Mouse (Mus musculus): ENCODE data around the gene Nit1.

DNA sequence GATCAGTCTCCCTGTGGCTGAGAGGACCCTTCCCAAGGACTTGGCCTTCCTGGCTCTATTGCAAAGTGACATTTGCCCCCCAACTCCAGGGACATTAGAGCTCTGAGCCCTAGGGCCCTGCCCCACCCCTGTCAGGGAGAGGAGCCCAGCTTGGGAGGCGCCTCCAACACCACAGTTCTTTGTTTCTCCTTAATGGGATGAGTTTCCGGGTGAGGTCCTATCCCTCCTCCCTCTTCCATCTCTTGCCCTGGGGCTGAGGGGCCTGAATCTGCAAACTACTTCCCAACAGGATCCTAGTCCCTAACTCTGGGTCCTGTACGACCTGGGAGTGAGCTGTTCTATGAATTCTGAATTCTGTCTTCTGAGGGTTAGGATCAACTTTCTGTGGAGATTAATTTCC, 27.4 kb upstream of the Nit1 start:
- TF ChIP-seq CTCF (IDR thresholded peaks at IDR 0.05; ENCODE audit: borderline replicate concordance, insufficient read depth, low read depth, low read length) (no peak), POLR2A (IDR thresholded peaks at IDR 0.05; ENCODE audit: borderline replicate concordance, insufficient read depth, low read length) (no peak)
